Mouse (Mus musculus) heart, embryonic 15.5 days (tissue): ENCODE results near the gene Camta2. TPM values are rescaled to one million over a fixed set of nuclear protein-coding genes. Genes with fewer than 3 reads are reported as not detected.
A peak's percentile ranks its signal among the peaks of the same experiment; 100 is the strongest.

Experiments
- ATAC-seq: fragments of 200-750 bp; cut with Nextera tagmentation; replicated peaks from 2 replicates; pipeline ENCODE4 v1.8.0; 2017; ENCODE audit warnings: low read depth, moderate TSS enrichment; ENCODE audit not compliant: insufficient number of reproducible peaks, insufficient read depth, low FRiP score
- H3K27ac ChIP-seq: fragments of 300-500 bp; sonication (generic); 2 replicates; pipeline ENCODE4 v1.5.1; 2015; ENCODE audit warnings: mild to moderate bottlenecking, inconsistent platforms
- H3K27me3 ChIP-seq: fragments of 300-500 bp; sonication (generic); 2 replicates; pipeline ENCODE4 v1.6.1; 2015; ENCODE audit warnings: inconsistent platforms
- H3K36me3 ChIP-seq: fragments of 300-500 bp; sonication (generic); 2 replicates; pipeline ENCODE4 v1.6.1; 2015; ENCODE audit warnings: mild to moderate bottlenecking, inconsistent platforms
- H3K4me1 ChIP-seq: fragments of 300-500 bp; sonication (generic); replicated peaks from 2 replicates; pipeline ENCODE4 v1.6.1; 2015; ENCODE audit warnings: inconsistent platforms
- H3K4me2 ChIP-seq: fragments of 300-500 bp; sonication (generic); 2 replicates; pipeline ENCODE4 v1.6.1; 2015; ENCODE audit warnings: inconsistent platforms, mild to moderate bottlenecking, moderate library complexity
- H3K4me3 ChIP-seq: fragments of 300-500 bp; sonication (generic); 2 replicates; pipeline ENCODE4 v1.5.1; 2015; ENCODE audit warnings: mild to moderate bottlenecking, inconsistent platforms
- H3K9ac ChIP-seq: fragments of 300-500 bp; sonication (generic); 2 replicates; pipeline ENCODE4 v1.6.1; 2015; ENCODE audit warnings: mild to moderate bottlenecking, inconsistent platforms
- H3K9me3 ChIP-seq: fragments of 300-500 bp; sonication (generic); replicated peaks from 2 replicates; pipeline ENCODE4 v1.6.1; 2016; ENCODE audit warnings: inconsistent platforms
- WGBS: fragments of 180-500 bp; shearing (Covaris S2); methylation state at CpG from one replicate; pipeline ENCODE4 v1.1.7; 2015; ENCODE audit warnings: mixed read lengths; 5-methylcytosine and 5-hydroxymethylcytosine counted together
- polyA plus RNA-seq: library from polyadenylated mRNA; unstranded; fragments of >200 nt; fragmentation: Nextera tagmentation; extraction: Ambion mirVana; gene quantifications from 2 replicates; pipeline ENCODE4 v1.2.1, GENCODE M21; 2015

The Camta2 gene
- polyA plus RNA-seq, 1 experiment from 2014 or later, result 11.3 TPM

DNA sequence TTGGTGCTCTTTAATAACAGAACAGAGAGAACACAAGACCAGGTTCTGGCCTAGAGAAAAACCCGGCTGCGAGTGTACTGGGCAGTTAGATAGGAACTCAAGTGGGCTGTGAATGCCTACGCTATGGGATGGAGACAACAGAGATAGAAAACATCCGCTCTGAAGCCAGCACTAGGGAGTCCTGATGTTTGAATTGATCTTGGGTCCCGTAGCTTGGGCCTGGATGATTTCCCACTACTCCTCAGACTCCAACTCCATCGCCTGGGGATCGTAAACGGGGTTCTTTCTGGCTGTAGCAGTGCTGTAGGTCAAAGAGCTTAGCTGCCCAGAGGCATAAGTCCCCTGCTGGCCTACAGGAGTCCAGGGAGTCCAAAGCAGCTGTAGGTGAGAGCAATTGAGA, 467 bp upstream of the Camta2 start:
- H3K27me3 ChIP-seq, result no peaks in the 10 kb centered on the region
- H3K27ac ChIP-seq, result peak overlapping the region; percentile 90
- no peak for ATAC-seq
- 15% methylated on average over 8 of the region's 8 CpGs for WGBS
- H3K36me3 ChIP-seq, result peaks cover 23% of the 10 kb centered on the region
- H3K4me3 ChIP-seq, result peak overlapping the region; percentile 74
- H3K4me1 ChIP-seq, result peaks cover 22% of the 10 kb centered on the region
- no peaks in the 10 kb centered on the region for H3K9me3 ChIP-seq
- H3K9ac ChIP-seq, result peak overlapping the region; percentile 80
- peak overlapping the region; percentile 90 for H3K4me2 ChIP-seq

- H3K4me3 ChIP-seq, result peak overlapping the region; percentile 74
- no peaks in the 10 kb centered on the region for H3K27me3 ChIP-seq
- H3K9me3 ChIP-seq, result no peaks in the 10 kb centered on the region
- peak overlapping the region; percentile 90 for H3K27ac ChIP-seq
- WGBS, result 2% methylated on average over 16 of the region's 16 CpGs
- H3K9ac ChIP-seq, result peak overlapping the region; percentile 80
- peaks cover 34% of the 10 kb centered on the region for H3K36me3 ChIP-seq
- peak overlapping the region; percentile 90 for H3K4me2 ChIP-seq
- peak; percentile 51 for ATAC-seq
- H3K4me1 ChIP-seq, result peaks cover 26% of the 10 kb centered on the region
Observed at GRCm38 (mm10) chr11:70686901-70687566, 871 bp downstream of the Camta2 start.

- Histone ChIP-seq H3K4me1 (peaks cover 23% of the 10 kb centered on the region), H3K9me3 (no peaks in the 10 kb centered on the region), H3K9ac (no peak overlapping the region), H3K27me3 (no peaks in the 10 kb centered on the region), H3K36me3 (peaks cover 54% of the 10 kb centered on the region), H3K4me3 (no peak overlapping the region), H3K27ac (no peak overlapping the region), H3K4me2 (no peak overlapping the region)
- ATAC-seq, result no peak
- WGBS, result 85% methylated on average over 5 of the region's 5 CpGs
Observed at GRCm38 (mm10) chr11:70683640-70684039, 4.3 kb downstream of the Camta2 start.

DNA sequence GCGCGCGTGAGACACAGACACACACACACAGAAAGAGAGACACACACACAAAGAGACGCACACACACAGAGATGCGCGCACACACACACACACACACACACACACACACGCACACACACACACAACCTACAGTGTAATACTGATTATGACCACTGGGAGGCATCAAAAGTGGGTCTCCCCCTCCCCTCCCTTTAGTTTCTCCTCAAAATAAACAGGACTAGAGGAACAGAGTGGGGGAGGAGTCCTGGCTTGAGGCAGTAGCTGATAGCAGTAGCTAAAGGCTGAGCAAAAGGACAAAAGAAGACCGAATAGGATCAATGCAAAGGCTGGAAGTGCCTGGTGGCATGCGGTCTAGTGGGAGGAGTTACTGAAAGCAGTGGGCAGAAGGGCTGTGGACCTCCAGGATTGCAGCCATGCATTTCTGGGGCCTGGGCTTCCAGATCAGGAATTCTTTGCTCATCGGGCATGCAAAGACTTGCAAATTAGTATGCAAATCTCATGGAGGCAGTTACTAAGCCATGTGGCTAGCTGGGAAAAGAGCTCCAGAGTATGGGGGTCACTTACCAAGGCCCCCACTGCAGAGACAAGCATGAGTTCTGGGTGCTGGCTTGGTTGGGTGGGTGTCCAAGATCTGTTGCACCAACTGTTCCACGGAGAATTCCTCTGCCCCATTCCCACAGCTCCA, 5.9 kb downstream of the Camta2 start:
- H3K27ac ChIP-seq, result no peak overlapping the region
- 0 out of 2 replicates have a peak, but pooled peaks have one; percentile 17 for ATAC-seq
- peak overlapping the region; percentile 7; the same call in 1 of the 2 replicates for H3K4me2 ChIP-seq
- H3K9me3 ChIP-seq, result no peaks in the 10 kb centered on the region
- H3K4me1 ChIP-seq, result peaks cover 15% of the 10 kb centered on the region
- H3K9ac ChIP-seq, result no peak overlapping the region; the same call in 1 of the 2 replicates
- WGBS, result 28% methylated on average over 11 of the region's 11 CpGs
- H3K27me3 ChIP-seq, result no peaks in the 10 kb centered on the region
- peaks cover 58% of the 10 kb centered on the region for H3K36me3 ChIP-seq
- H3K4me3 ChIP-seq, result no peak overlapping the region

GRCm38 (mm10) chr11:70681170-70681569, 6.7 kb downstream of the Camta2 start:
- no peak overlapping the region for H3K4me3 ChIP-seq
- ATAC-seq, result no peak
- WGBS, result 65% methylated on average over 12 of the region's 12 CpGs
- no peak overlapping the region for H3K9ac ChIP-seq
- no peak overlapping the region for H3K4me2 ChIP-seq
- H3K27ac ChIP-seq, result no peak overlapping the region
- no peaks in the 10 kb centered on the region for H3K27me3 ChIP-seq
- H3K4me1 ChIP-seq, result peaks cover 8% of the 10 kb centered on the region
- peaks cover 60% of the 10 kb centered on the region for H3K36me3 ChIP-seq
- H3K9me3 ChIP-seq, result no peaks in the 10 kb centered on the region

GRCm38 (mm10) chr11:70679894-70680293, 8.0 kb downstream of the Camta2 start:
- no peaks in the 10 kb centered on the region for H3K27me3 ChIP-seq
- no peak overlapping the region for H3K9ac ChIP-seq

GRCm38 (mm10) chr11:70679361-70679760, 8.5 kb downstream of the Camta2 start:
- ATAC-seq, result no peak
- 92% methylated on average over 8 of the region's 8 CpGs for WGBS
- Histone ChIP-seq H3K4me1 (peaks cover 14% of the 10 kb centered on the region), H3K9me3 (no peaks in the 10 kb centered on the region), H3K4me2 (no peak overlapping the region), H3K27me3 (no peaks in the 10 kb centered on the region), H3K9ac (no peak overlapping the region), H3K27ac (no peak overlapping the region), H3K4me3 (no peak overlapping the region), H3K36me3 (peaks cover 56% of the 10 kb centered on the region)

More at GRCm38 (mm10) chr11:70679894-70680293, 8.0 kb downstream of the Camta2 start:
- H3K4me1 ChIP-seq, result peaks cover 12% of the 10 kb centered on the region
- no peak overlapping the region for H3K4me2 ChIP-seq
- no peak overlapping the region for H3K27ac ChIP-seq
- H3K36me3 ChIP-seq, result peaks cover 59% of the 10 kb centered on the region
- no peak for ATAC-seq
- H3K9me3 ChIP-seq, result no peaks in the 10 kb centered on the region
- H3K4me3 ChIP-seq, result no peak overlapping the region
- 84% methylated on average over 8 of the region's 8 CpGs for WGBS

- Histone ChIP-seq H3K27ac (no peak overlapping the region), H3K9ac (no peak overlapping the region), H3K9me3 (no peaks in the 10 kb centered on the region), H3K4me2 (no peak overlapping the region), H3K27me3 (no peaks in the 10 kb centered on the region), H3K4me1 (peaks cover 16% of the 10 kb centered on the region), H3K36me3 (peaks cover 49% of the 10 kb centered on the region), H3K4me3 (no peak overlapping the region)
- no peak for ATAC-seq
- 85% methylated on average over 2 of the region's 2 CpGs for WGBS
Observed at GRCm38 (mm10) chr11:70678576-70678975, 9.3 kb downstream of the Camta2 start.

DNA sequence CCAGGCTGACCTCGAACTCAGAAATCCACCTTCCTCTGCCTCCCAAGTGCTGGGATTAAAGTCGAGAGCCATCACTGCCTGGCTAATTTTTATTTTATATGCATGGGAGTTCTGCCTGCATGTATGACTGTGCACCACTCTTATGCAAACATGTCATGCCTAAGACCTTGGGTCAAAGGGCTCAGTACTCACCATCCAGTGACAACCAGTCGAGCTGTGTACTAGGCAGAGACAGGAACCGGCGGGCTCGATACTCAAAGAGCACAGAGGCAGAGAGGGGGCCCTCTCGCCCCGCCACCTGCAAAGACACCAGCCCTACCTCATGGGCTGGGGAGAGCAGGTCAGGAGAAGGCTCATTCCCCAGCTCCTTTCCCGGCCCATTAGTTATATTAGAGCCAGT, 9.8 kb downstream of the Camta2 start:
- H3K9ac ChIP-seq, result no peak overlapping the region
- 80% methylated on average over 9 of the region's 9 CpGs for WGBS
- H3K4me1 ChIP-seq, result peaks cover 16% of the 10 kb centered on the region
- no peaks in the 10 kb centered on the region for H3K27me3 ChIP-seq
- no peak overlapping the region for H3K4me2 ChIP-seq
- H3K27ac ChIP-seq, result no peak overlapping the region
- no peak for ATAC-seq
- no peaks in the 10 kb centered on the region for H3K9me3 ChIP-seq
- H3K36me3 ChIP-seq, result peaks cover 44% of the 10 kb centered on the region
- no peak overlapping the region for H3K4me3 ChIP-seq

DNA sequence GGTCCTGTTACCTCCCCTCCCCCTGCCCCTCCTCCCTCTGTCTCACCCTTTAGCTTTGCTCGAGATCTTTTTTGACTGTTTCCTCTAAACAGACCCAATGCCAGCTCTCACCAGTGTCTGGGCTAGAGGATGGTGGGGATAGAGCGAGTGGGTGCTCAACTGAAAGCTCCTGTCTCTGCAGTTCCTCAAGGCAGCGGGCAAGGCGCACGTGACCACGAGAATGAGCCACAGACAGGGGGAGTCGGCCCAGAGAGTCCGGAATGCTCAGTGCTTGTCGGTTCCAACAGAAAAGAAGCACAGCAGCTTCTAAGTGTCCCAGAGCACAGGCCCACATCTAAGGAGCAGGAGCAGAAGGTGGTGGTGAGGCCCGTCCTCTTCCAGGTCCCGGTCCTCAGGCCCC, 13.4 kb downstream of the Camta2 start:
- Histone ChIP-seq H3K4me2 (no peak overlapping the region), H3K9me3 (no peaks in the 10 kb centered on the region), H3K36me3 (peaks cover 22% of the 10 kb centered on the region), H3K4me3 (no peak overlapping the region), H3K9ac (no peak overlapping the region), H3K4me1 (peaks cover 20% of the 10 kb centered on the region), H3K27ac (no peak overlapping the region), H3K27me3 (no peaks in the 10 kb centered on the region)
- ATAC-seq, result no peak
- 70% methylated on average over 11 of the region's 11 CpGs for WGBS

DNA sequence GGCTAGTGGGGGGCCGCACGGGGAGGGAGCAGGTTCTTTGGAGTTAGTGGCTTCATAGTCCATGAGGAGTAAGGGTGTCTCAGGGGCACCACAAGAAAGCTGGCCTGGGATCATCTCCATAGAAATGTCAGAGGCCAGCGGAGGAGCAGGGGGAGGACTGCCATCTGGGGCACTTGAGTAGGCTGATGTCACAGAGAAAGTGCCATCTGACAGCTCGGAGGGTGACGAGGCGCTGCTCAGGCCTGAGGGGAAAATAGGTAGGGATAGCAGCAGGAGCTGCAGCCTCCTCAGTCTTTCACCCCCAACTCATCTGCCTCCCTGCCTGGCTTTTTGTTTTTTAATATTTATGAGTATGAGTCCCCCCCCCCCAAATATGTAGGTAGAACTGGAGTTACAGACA, 13.9 kb downstream of the Camta2 start:
- Histone ChIP-seq H3K9ac (no peak overlapping the region), H3K9me3 (no peaks in the 10 kb centered on the region), H3K4me2 (no peak overlapping the region), H3K4me1 (peaks cover 20% of the 10 kb centered on the region), H3K36me3 (peaks cover 18% of the 10 kb centered on the region), H3K4me3 (no peak overlapping the region), H3K27me3 (no peaks in the 10 kb centered on the region), H3K27ac (no peak overlapping the region)
- no peak for ATAC-seq
- 81% methylated on average over 6 of the region's 6 CpGs for WGBS
